Mouse (Mus musculus) layer of hippocampus, adult 18-20 months (tissue): ENCODE results near the gene Psma4. TPM values are rescaled to one million over a fixed set of nuclear protein-coding genes. Genes with fewer than 3 reads are reported as not detected.

ENCODE experiments used
- DNase-seq, 2 experiments: peaks; one replicate each; pipeline ENCODE4 v3.0.0; 2022; ENCODE audit warnings: low spot score in 2 of 2
- total RNA-seq, 2 experiments: library from RNA; stranded (reverse); gene quantifications; 2 replicates each; pipeline ENCODE4 v1.2.3; 2021

The Psma4 gene
- total RNA-seq, 2 experiments from 2014 or later = 120 to 123 TPM

DNA sequence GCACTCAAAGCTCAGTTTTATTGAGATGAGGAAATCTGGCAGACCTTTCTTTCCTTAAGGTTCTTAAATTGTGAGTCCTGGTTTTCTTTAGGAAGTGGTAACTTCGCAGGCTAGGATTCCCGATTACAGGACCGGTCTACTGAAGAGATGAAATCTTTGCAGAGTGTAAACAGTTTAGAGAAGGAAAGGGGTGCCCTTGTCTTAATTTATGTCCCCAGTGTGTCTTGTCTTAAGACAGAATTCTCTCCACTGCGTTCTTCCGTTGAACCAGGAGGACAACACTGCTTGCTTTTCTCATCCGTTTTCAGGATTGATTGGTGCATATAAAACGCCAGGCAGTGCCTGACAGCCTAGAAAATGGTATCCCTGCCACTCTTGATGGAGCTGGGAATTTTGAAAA, 31.8 kb downstream of the Psma4 start:
- no peak for DNase-seq

DNA sequence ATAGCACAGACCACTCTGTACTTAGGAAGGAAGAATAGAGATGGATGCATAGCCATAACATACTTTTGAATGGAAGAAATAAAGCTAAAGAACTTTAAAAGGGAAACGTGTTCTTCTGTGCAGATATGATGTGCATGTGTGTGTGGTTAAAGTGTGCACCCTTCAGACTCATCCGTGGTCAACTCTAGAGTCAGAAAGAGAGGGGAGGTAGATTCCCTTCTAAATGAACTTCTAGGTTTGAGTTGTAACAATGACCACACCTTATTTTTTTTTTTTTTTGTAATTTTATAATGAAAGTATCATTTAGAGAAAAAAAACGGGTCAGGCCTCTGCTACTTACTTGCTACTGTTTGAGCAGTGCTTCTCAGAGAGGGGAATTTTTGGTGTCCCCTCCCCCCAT, 39.8 kb downstream of the Psma4 start:
- DNase-seq = no peak

DNA sequence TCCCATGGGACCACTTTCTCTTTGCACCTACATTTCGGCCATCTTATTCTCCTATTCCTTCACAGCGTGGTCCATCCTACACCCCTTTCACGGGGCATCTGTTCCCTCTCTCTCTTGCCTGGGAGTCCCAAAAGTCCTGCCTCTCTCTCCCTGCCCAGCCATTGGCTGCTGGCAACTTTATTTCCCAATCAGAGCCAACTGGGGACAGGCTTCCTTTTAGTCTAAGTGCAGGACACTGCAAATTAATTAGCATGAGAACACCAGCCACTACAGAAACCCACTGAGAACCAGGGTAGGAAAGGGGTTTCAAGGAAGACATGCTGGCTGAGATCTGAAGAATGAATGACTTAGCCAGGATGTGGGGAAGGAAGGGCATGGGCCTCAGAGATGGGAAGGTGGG, 43.8 kb downstream of the Psma4 start:
- no peak for DNase-seq

DNA sequence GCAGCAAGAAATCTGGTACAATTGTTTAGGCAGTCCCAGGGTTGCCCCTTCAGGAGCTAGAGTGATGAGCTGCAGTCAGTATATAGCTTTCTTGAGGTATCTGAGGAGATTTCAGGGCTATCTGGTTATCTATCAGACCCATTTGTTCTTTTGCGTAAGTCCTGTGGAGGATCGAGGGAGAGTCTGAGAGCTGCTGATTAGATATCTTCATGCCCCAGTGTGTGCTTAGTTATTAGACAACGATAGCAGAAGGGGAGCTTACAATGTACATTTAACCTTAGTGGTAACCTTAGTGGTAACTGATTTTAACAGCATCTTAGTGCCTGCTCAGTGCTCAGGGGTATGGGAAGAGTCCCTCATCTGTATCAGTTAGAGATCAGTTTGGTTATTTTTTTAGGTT, 45.1 kb downstream of the Psma4 start:
- DNase-seq = no peak

DNA sequence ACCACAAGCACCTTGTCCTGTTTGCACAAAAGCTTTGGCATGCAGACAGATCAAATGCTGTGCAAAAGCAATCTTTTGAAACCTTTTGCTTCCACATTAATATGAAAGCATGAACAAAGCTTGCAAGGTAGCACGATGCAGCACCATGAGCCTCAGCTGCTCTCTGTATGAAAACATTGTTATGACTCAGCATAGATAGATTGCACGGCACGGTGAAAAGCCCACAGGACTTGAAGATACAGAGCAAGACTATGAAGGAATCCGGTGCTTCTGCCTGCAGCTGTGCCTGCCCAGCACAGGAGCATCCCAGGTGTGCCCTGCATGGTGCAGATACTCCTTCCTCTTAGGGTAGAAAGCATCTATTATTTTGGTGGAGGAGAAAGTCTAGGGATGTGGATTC, 53.0 kb downstream of the Psma4 start:
- no peak for DNase-seq

Other genes starting within 250 kb of the Psma4 start
- gene Wdr61, start 216.3 kb upstream of the Psma4 start, total RNA-seq = 10 to 100 TPM; 60.1 to 61.9 TPM
- gene Crabp1, start 186.0 kb upstream of the Psma4 start, total RNA-seq = 1 to 10 TPM in 1 of 2 experiments, not detected in 1; 1.2 TPM
- 10 to 100 TPM; 49.0 to 49.3 TPM for gene Ireb2, start 87.0 kb upstream of the Psma4 start, total RNA-seq
- gene Hykk, start 33.5 kb upstream of the Psma4 start, total RNA-seq = 1 to 10 TPM; 2.7 to 2.8 TPM
- gene AY074887, start 208 bp downstream of the Psma4 start, total RNA-seq = not detected
- 1 to 10 TPM; 8.2 to 9.0 TPM for gene Chrna5, start 30.1 kb downstream of the Psma4 start, total RNA-seq
- under 1 TPM; 0.22 to 0.36 TPM for gene Chrna3, start 75.8 kb downstream of the Psma4 start, total RNA-seq
- gene Chrnb4, start 98.0 kb downstream of the Psma4 start, total RNA-seq = under 1 TPM; 0.08 to 0.22 TPM
- 10 to 100 TPM; 62.4 to 63.6 TPM for gene Ube2q2, start 198.1 kb downstream of the Psma4 start, total RNA-seq